Mouse (Mus musculus): ENCODE data around the gene Plekhb1. TPM values are rescaled to one million over a fixed set of nuclear protein-coding genes. Genes with fewer than 3 reads are reported as not detected.

Plekhb1 gene
- total RNA-seq (2021) = 1 to 10 TPM; 1.6 to 2.3 TPM

DNA sequence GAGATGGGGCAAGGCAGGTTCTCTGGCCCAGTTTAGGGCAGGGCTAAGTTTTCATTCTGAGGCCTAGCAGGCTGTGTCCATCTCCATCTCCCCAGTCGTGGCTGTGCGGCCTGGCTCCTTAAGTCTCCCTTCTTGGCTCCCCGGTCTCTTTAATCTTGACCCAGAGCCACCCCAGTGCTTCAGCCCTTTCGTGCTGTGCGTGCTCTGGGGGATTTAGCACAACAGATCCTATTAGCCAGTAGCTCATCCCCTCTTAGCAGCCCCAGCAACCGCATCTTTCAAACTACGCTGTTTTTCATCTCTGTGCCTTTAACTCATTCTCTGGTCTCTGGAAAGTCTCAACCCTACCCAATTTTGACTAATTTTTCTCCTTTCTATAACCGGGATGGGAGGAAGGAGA is at the start of gene Plekhb1:
Gene Plekhb1 (minus strand): TSS at position 184 of the 400 bp plus-strand sequence.
- no peak for DNase-seq
- intact Hi-C loops (cut with DNase I) = loop anchor here (5.0 kb wide), 2 partner anchors 140 to 235 kb away; no protein-coding TSS in a partner anchor

DNA sequence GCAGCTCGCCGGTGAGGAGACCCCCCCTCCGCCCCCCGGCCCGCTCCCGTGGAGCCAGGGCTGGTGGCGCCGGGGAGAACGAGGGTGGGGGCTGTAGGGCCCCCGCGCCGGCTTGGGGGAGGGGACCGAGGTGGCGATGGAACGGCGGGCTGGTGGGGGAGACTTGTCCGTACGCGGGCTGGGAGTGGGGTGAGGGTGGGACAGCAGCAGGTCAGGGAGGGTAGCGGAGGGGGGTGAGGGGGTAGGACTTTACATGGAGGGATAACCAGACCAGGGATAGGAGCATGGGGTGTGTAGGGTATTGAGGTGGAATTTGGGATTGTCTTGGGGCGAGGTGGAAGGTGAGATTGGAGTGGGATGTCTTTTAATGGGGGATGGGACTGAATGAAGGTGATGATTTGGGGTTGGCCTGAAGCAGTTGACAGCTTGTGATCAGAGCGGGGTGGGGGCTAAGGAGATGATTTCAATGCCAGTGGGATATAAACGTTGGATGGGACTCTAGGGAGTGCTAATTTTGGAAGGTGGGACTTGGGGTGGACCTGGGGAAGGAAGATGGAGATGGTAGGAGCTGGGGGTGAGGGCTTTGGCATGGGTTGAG is 44.8 kb upstream of the Plekhb1 start:
- DNase-seq = no peak
- intact Hi-C loops (cut with DNase I) = no loop called here

DNA sequence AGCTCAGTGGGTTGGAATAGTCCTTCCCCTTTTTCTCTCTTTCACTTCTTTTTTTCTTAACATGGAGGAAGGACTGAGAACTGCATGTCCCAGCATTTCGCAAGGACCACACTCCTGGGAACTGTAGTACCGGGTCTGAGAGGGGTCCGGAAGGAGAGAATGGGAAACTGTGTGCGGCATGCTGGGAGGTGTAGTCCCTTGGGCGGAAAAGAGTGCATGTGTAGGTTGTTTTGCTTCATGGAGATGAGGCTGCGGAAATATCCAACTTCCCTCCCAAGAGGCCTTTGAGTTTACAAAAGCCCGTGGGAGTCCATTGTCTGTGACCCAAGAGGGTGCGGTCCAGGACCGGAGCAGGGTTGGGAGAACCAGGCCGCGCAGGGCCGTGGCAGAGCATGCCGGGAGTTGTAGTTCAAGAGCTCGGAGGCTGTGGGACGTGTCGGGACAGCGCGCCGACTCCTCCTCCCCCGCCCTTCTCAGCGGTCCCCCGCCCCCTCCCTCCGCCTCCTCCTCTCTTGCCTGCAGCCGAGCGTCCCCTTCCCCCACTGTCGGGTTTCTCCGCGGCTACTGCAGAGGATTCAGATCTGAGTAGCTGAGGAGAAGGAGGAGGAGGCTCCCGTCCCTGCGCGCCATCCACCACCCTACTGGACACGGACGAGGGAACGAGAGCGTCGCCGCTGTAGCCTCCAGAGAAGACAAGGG is 44.1 kb upstream of the Plekhb1 start, which contains the start of gene Fam168a:
Gene Fam168a (plus strand): TSS at position 493 of the 699 bp plus-strand sequence.
- intact Hi-C loops (cut with DNase I) = no loop called here
- peak; percentile 96 to 97 for DNase-seq

DNA sequence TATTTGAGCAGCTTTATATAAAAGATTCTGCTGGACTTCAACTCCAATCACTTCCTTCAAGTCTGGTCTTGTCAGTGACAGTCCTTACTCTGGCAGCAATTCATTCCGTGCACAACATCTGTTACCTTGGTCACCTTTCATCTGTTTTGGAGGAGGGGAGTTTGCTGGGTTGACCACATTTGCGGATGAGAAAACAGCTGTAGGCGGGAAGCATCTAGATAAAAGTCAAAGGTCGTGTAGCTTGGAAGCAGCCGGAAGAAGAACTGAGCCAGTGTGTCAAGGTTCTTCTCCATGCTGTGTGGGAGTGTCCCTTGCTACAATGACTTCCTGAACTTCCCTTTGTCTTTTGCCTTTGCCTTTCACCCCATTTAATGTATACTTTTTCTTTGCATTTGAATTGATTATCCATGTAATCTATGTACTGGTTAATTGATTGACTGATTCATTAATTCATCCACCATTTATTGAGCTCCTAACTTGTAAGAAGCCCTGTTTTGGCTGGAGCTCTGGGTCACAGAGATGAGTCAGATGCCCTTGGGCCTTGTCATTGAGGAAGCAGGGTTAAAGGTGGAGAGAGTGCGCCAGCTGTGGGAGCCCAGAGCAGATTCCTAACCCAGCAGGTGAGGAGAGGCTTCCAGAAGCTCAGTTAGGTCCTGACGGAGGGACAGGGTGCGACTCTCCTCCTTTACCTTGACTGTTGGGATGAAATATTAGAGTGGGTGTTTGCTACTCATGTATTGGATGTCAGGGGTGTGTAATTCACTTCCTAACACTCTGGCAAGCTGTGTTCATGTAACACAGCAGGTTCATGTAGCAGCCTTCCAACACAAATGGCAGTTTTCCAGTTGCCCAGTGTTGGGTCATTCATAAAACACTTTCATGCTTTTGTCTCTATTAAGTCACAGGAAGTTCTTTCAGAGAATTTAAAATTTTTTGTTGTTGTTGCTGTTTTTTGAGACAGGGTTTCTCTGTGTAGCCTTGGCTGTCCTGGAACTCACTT is 37.9 kb upstream of the Plekhb1 start:
- intact Hi-C loops (cut with DNase I) = no loop called here
- no peak for DNase-seq

DNA sequence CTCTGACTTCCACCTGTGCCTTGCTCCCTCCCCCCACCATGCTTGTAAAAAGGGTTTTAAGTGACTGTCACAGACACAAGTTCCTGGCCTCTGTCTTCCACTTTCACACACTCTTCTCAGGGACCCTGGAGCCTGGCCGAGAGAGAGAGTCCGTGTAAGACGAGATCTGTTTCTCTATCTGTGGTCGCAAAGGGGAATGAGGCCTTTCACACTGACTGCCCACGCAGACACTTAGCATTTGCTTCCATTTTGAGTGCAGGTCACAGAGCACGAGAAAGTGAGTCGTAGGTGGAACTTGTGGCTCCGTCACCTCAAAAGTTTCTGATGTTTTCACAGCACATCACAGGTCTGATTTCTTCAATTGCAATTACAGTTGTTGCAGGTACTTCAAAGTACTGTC is 31.0 kb upstream of the Plekhb1 start:
- intact Hi-C loops (cut with DNase I) = no loop called here
- no peak for DNase-seq

DNA sequence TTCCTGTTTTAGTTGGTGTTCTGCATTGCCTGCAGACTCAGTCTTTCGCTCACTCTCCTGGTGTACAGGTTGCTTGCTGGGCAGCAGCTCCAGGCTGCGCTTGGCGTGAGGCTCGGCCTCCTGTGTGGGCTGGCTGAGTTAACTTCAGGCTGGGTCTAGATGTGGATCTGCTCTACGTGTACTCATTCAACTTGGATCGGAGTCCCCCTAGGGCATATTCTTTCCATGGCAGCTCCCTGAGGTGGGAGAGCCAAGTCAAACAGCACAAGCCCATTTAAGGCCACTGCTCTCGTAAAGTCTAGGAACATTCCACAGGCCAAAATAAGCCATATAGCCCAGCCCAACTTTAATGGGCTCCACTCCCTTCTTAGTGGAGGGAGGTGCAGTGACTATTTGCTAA is 26.3 kb upstream of the Plekhb1 start:
- no peak for DNase-seq

DNA sequence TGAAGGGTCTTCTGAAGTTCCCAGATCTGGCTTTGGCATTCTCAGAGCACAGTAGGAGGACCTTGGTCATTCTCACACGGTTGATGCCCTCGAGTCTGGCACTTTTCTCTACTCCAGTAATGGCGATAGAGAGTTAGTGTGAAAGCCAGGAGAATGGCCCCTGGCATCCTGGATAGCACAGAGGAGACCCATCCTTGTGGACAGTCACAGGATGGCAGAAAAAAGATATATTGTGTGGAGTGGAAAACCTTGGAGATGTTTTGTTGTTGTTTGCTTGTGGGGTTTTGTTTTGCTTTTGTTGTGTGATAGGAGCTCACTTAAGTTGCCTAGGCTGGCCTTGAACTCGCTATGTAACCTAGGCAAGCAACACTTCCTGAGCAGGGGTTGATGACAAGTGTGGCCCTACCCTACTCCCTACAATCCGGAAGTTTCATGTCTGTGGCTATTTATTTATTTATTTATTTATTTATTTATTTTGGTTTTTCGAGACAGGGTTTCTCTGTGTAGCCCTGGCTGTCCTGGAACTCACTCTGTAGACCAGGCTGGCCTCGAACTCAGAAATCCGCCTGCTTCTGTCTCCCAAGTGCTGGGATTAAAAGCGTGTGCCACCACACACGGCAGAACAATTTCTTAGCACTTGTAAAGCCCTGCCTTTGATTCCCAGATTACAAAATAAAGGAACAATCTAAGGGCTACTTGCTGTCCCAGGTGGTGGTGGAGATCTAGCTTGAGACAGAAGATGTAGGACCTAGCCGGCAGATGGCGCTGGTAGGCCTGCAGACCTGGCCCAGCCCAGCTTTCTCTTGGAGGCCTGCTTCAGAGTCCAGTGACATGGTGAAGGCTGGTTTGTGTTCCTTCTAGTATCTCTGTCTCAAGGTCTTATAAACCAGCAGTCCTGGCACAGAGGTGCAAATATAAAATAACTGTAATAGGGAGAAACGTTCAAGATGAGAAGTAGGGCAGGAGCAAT is 23.1 kb upstream of the Plekhb1 start:
- DNase-seq = peak; percentile 79 to 88
- intact Hi-C loops (cut with DNase I) = loop anchor here (1.0 to 5.0 kb wide), 3 partner anchors 114 to 181 kb away; no protein-coding TSS in a partner anchor

More for the DNA sequence above, 26.3 kb upstream of the Plekhb1 start:
- intact Hi-C loops (cut with DNase I) = loop anchor here (5.0 kb wide), 1 partner anchor 129 kb away; no protein-coding TSS in a partner anchor

DNA sequence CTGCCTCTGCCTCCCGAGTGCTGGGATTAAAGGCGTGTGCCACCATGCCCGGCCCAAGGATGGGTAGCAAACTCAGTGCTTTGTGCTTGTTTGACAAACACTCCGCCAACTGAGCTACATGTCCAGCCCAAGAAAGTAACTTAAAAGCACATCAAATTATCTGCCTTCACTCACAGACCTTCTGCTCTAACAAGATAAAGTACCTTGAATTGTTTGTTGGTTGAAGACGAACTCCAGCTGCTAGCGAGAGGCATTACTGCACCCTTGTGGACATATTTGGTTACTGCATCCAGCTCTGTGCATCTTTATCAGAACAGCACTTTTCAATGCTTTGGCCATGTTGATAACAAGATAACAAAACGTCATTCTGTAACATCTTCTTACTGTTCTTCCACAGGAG is 22.3 kb upstream of the Plekhb1 start:
- intact Hi-C loops (cut with DNase I) = loop anchor here (1.0 to 2.0 kb wide), 3 partner anchors 39 to 182 kb away; no protein-coding TSS in a partner anchor
- peak; percentile 55 to 72 for DNase-seq

DNA sequence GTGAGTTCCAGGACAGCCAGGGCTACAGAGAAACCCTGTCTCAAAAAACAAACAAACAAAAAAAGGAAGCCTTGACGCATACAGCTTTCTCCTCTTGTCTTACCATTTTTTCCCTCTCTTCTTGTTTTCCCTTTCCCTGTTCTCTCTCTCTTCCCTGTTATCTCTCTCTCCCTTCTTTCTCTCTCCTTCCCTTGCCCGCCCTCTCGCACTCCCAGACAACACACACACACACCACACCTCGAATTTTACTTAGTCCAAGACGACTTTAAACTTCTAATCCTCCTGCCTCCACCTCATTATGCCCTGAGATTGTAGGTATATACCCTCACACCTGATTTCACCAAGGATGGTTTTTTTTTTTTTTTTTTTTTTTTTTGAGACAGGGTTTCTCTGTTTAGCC is 21.9 kb upstream of the Plekhb1 start:
- intact Hi-C loops (cut with DNase I) = loop anchor here (1.0 to 2.0 kb wide), 3 partner anchors 39 to 183 kb away; no protein-coding TSS in a partner anchor
- no peak for DNase-seq

DNA sequence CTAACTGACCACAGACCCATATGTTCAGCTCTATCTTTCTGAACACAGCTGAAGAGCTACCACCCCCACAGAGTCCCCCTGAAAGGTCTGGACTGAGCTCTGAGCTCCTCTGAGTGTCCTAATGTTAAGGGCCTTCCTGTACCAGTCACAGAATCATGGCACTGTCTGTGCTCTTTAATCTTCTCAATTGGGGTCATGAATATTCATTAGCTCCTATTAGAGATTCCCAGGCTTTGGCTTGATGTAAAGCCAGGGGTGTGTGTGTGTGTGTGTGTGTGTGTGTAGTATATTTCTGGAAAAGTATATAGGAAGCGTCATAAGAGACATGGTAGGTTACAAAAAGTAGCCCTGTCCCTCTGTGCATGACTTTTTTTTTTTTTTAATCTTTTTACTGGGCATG is 21.0 kb upstream of the Plekhb1 start:
- intact Hi-C loops (cut with DNase I) = no loop called here

DNA sequence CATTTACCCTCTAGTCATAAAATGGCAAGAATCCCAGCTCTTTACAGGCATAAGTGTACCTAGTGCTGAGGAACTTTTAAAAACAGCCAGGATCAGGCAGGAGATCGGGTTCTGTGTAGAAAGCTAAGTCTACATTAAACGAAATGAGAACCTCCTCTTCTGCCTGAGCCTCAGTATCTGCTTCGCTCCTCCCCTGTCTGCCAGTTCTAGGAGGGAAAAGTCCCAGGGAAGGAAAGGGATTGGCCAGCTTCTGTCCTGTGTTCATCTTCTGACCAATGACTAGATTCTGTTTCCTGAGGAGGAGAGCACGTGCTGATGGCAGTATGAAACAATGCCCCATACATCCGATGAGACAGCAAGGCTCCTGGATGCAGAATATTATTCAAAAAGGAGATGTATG is 18.9 kb upstream of the Plekhb1 start:
- intact Hi-C loops (cut with DNase I) = no loop called here
- DNase-seq = no peak

More for the DNA sequence above, 21.0 kb upstream of the Plekhb1 start:
- DNase-seq = no peak

DNA sequence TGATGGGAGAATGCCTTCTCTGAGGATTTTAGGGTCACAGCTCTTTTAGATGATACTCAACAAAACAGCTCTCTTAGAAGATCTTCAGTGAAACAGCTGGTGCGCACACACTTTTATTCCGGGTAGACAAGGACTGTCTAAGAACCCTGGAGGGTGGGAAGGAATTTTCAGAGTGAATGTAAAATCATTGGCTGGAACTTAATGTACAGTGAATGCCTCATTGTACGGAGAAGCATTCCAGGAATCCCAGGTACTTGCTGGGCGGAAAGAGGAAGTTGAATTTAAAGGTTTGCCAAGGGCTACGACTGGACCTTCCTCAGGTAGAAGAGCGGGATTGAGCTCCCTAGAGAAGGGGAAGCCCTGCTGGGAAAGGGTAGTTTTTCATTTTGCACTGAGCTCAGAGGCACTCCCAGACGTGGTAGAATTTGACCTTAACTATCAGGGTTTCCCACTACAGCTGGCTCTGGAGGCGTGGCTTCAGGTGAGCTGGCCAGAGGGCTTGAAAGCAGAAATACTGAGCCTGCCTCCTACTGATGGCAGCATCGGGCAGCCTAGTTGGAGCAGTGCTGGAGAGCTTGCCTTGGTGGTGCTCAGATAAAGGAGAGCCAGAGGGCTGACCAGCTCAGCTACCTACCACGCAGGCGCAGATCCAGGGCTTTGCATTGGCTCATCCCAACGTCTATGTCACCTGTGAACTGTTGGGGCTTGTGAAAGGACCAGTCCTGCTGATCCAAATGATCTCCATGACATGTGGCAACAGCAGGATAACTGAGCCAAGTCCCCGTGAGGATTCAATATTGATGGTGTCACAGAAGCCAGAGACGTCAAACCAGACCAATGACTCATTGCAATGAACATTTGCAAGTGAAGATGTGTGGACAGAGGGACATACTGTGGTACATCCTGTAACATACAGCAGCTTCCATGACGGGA is 17.0 kb upstream of the Plekhb1 start:
- no peak for DNase-seq
- intact Hi-C loops (cut with DNase I) = no loop called here

DNA sequence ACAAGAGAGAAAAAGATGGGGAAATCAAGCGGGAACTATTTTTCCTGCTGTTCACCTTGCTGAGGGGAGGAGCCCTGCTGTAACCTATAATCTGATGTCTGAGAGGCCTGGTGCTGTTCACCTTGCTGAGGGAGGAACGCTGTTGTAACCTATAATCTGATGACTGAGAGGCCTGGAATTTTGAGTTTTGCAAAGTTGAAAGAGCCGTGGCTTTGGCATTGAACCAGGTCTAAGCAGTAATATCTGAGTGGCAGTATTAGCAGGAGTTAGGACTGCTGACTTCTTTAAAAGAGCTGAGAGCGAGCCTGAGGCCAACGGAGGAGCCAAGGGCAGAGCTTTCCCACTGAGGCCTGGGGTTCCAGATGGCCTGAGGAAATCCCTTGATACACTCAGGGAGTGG is 15.8 kb upstream of the Plekhb1 start:
- DNase-seq = no peak
- intact Hi-C loops (cut with DNase I) = no loop called here

DNA sequence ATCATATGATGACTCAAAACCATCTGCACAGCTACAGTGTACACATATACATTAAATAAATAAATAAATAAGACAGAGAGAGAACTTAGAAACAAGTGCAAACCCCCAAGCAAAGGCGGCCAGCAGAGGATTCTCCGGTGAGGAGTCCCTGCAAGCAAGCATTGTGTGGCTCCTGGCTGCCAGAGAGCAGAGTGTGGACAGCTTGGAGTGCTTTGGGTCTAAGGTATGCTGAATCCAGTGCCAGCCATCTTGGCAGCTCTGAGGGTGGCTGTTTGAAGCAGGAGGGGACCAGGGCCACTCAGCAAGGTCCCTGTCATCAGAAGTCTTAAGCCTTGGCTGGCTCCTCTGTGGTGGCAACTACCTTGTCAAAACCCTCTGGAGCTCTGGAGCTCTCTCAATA is 12.7 kb upstream of the Plekhb1 start:
- DNase-seq = peak; percentile 68 to 76
- intact Hi-C loops (cut with DNase I) = no loop called here

DNA sequence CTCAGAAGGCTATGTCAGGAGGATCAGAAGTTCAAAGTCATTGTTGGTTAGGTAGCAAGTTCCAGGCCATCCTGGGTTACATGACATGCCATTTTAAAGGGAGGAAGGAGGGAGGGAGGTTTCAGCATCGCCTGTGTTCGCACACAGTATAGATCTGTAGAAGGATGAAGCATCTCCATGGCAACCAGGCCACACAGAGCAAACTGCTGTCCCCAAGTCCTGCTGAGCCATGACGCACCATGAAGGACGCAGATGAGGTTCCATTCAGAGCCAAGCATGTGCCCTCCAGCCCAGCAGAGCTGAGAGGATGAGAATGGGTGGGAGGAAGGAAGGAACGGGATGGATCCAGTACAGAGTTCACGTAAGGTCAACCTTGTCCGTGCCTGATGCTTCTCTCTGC is 11.2 kb upstream of the Plekhb1 start:
- DNase-seq = no peak
- intact Hi-C loops (cut with DNase I) = no loop called here

DNA sequence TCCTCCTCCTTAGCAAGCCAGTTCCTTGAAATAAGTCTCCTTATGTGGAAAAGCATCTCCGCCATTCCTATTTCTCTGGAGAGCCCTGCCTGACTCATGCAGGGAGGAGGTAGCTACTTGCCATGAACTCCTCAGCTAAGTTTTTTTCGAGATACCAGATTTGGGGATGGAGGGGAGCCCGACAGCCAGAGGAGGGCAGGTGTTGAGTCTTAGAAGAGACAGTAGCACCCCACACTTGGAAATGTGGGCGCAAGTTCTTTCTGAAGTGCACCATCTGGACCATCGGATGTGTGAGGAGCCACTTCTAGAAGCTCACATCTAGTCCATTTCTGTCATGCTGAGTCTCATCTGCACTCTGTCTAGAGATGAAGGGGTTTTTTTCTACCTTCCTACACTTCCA is 8.4 kb upstream of the Plekhb1 start:
- intact Hi-C loops (cut with DNase I) = no loop called here
- DNase-seq = no peak

DNA sequence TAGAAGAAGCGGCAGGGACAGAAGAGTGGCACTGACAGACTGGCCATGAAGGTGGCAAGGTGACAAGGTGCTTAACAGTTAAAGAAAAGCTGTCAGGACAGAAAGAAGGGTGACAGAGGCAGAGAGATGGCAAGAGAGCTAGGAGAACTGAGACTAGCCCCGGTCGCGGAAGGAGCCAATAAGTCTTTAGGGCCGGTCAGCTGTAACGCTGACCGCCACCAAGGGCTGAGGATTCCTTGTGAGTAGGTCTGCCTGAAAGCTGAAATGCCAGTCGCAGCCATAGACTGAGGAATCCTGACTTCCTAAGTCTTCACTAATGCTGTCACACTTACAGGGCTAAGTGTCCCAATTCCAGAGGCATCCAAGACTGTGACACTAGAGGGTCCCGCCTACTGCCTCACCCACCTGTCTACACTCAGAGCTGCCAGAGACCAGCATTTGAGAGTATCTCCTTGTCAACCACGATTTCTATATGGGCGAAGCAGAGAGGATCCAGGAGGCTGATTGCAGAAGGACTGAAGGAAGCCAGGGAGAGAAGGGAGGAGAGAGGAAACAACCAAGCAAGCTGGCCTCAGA is 1.6 kb upstream of the Plekhb1 start:
- intact Hi-C loops (cut with DNase I) = loop anchor here (1.0 to 5.0 kb wide), 3 partner anchors 19 to 237 kb away; no protein-coding TSS in a partner anchor
- DNase-seq = no peak

DNA sequence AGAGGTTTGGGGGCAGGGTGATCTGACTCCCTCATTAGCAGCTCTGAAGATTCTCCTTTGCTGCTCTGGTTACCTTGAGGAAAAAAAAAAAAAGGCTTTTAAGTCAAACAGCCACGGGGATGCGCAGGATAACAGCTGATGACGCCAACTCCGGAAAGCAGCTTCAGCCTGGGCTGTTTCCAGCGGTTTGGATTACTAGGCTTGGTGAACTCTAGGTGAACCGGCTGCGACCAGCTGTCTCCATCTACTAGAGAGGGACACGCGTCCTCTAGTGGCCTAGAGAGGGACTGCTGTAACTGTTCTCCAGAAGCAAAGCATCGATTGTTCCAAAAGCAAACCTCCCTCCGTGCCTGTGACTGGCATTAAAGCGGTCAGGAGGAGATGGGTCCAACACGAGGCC is 976 bp upstream of the Plekhb1 start:
- DNase-seq = peak; percentile 95 to 96
- intact Hi-C loops (cut with DNase I) = loop anchor here (1.0 to 5.0 kb wide), 3 partner anchors 18 to 236 kb away; no protein-coding TSS in a partner anchor

Data from heart, postnatal 10 days (tissue).